Mouse (Mus musculus): ENCODE data around the gene Capg. TPM values are rescaled to one million over a fixed set of nuclear protein-coding genes. Genes with fewer than 3 reads are reported as not detected.

The Capg gene
- polyA plus RNA-seq, 1 experiment from 2014 or later = 75.8 TPM

- no peaks in the 10 kb centered on the region for H3K27me3 ChIP-seq (ENCODE audit: control insufficient read depth, insufficient read depth, low read depth, low read length)
- H3K9ac ChIP-seq (ENCODE audit: low read length) = no peak overlapping the region
- no peak overlapping the region for H3K4me2 ChIP-seq (ENCODE audit: low read depth, low read length)
- 76% methylated on average over 2 of the region's 2 CpGs for WGBS
- H3K9me3 ChIP-seq (ENCODE audit: control insufficient read depth, low read length) = no peaks in the 10 kb centered on the region
- no peak overlapping the region for H3K4me3 ChIP-seq (ENCODE audit: low read length)
- H3K4me1 ChIP-seq (replicated peaks; ENCODE audit: control insufficient read depth, insufficient read depth, low read length) = peaks cover 4% of the 10 kb centered on the region
- ATAC-seq (ENCODE audit: low read depth) = no peak
- H3K36me3 ChIP-seq (ENCODE audit: control insufficient read depth, insufficient read depth, low read length) = peaks cover 25% of the 10 kb centered on the region
- H3K27ac ChIP-seq (ENCODE audit: low read length) = no peak overlapping the region
These were observed 59.9 kb downstream of the Capg start for GRCm38 (mm10) chr6:72604066-72604465.

GRCm38 (mm10) chr6:72607060-72607459 is 62.9 kb downstream of the Capg start:
- no peak for ATAC-seq (ENCODE audit: low read depth)
- Histone ChIP-seq H3K9ac (ENCODE audit: low read length) (no peak overlapping the region), H3K27ac (ENCODE audit: low read length) (no peak overlapping the region), H3K4me1 (replicated peaks; ENCODE audit: control insufficient read depth, insufficient read depth, low read length) (no peaks in the 10 kb centered on the region), H3K27me3 (ENCODE audit: control insufficient read depth, insufficient read depth, low read depth, low read length) (no peaks in the 10 kb centered on the region), H3K36me3 (ENCODE audit: control insufficient read depth, insufficient read depth, low read length) (peaks cover 41% of the 10 kb centered on the region), H3K4me3 (ENCODE audit: low read length) (no peak overlapping the region), H3K4me2 (ENCODE audit: low read depth, low read length) (no peak overlapping the region), H3K9me3 (ENCODE audit: control insufficient read depth, low read length) (no peaks in the 10 kb centered on the region)
- WGBS = 89% methylated on average over 4 of the region's 4 CpGs

- Histone ChIP-seq H3K27ac (ENCODE audit: low read length) (no peak overlapping the region), H3K4me1 (replicated peaks; ENCODE audit: control insufficient read depth, insufficient read depth, low read length) (no peaks in the 10 kb centered on the region), H3K4me3 (ENCODE audit: low read length) (no peak overlapping the region), H3K9ac (ENCODE audit: low read length) (no peak overlapping the region), H3K9me3 (ENCODE audit: control insufficient read depth, low read length) (no peaks in the 10 kb centered on the region), H3K4me2 (ENCODE audit: low read depth, low read length) (no peak overlapping the region), H3K36me3 (ENCODE audit: control insufficient read depth, insufficient read depth, low read length) (peaks cover 42% of the 10 kb centered on the region), H3K27me3 (ENCODE audit: control insufficient read depth, insufficient read depth, low read depth, low read length) (no peaks in the 10 kb centered on the region)
- no peak for ATAC-seq (ENCODE audit: low read depth)
- 88% methylated on average over 5 of the region's 5 CpGs for WGBS
These were observed 63.5 kb downstream of the Capg start for GRCm38 (mm10) chr6:72607676-72608075.

- H3K9ac ChIP-seq (ENCODE audit: low read length) = no peak overlapping the region
- ATAC-seq (ENCODE audit: low read depth) = no peak
- H3K36me3 ChIP-seq (ENCODE audit: control insufficient read depth, insufficient read depth, low read length) = peaks cover 44% of the 10 kb centered on the region
- no peaks in the 10 kb centered on the region for H3K27me3 ChIP-seq (ENCODE audit: control insufficient read depth, insufficient read depth, low read depth, low read length)
- no peaks in the 10 kb centered on the region for H3K9me3 ChIP-seq (ENCODE audit: control insufficient read depth, low read length)
- 83% methylated on average over 4 of the region's 4 CpGs for WGBS
- H3K4me1 ChIP-seq (replicated peaks; ENCODE audit: control insufficient read depth, insufficient read depth, low read length) = no peaks in the 10 kb centered on the region
- H3K4me2 ChIP-seq (ENCODE audit: low read depth, low read length) = no peak overlapping the region
- no peak overlapping the region for H3K27ac ChIP-seq (ENCODE audit: low read length)
- H3K4me3 ChIP-seq (ENCODE audit: low read length) = no peak overlapping the region
These were observed 64.5 kb downstream of the Capg start for GRCm38 (mm10) chr6:72608662-72609184.

GRCm38 (mm10) chr6:72610261-72610660 is 66.1 kb downstream of the Capg start:
- H3K4me2 ChIP-seq (ENCODE audit: low read depth, low read length) = no peak overlapping the region
- no peak overlapping the region for H3K4me3 ChIP-seq (ENCODE audit: low read length)
- H3K36me3 ChIP-seq (ENCODE audit: control insufficient read depth, insufficient read depth, low read length) = peaks cover 41% of the 10 kb centered on the region
- no peaks in the 10 kb centered on the region for H3K27me3 ChIP-seq (ENCODE audit: control insufficient read depth, insufficient read depth, low read depth, low read length)
- H3K9me3 ChIP-seq (ENCODE audit: control insufficient read depth, low read length) = no peaks in the 10 kb centered on the region
- H3K27ac ChIP-seq (ENCODE audit: low read length) = no peak overlapping the region
- no peak overlapping the region for H3K9ac ChIP-seq (ENCODE audit: low read length)
- WGBS = 60% methylated on average over 4 of the region's 4 CpGs
- H3K4me1 ChIP-seq (replicated peaks; ENCODE audit: control insufficient read depth, insufficient read depth, low read length) = peaks cover 12% of the 10 kb centered on the region
- no peak for ATAC-seq (ENCODE audit: low read depth)

Other genes with a start within 250 kb of the Capg start
- gene Sftpb, start 239.8 kb upstream of the Capg start, polyA plus RNA-seq (2015; fragmentation: Nextera tagmentation; extraction: Ambion mirVana) = 275 and 324 TPM in 2 replicates
- 36.7 and 39.2 TPM in 2 replicates for gene Usp39, start 199.2 kb upstream of the Capg start, polyA plus RNA-seq (2015; fragmentation: Nextera tagmentation; extraction: Ambion mirVana)
- gene 0610030E20Rik, start 197.1 kb upstream of the Capg start, polyA plus RNA-seq (2015; fragmentation: Nextera tagmentation; extraction: Ambion mirVana) = 31.6 and 33.2 TPM in 2 replicates
- gene Tmem150a, start 188.9 kb upstream of the Capg start, polyA plus RNA-seq (2015; fragmentation: Nextera tagmentation; extraction: Ambion mirVana) = 15.8 and 16.8 TPM in 2 replicates
- gene Rnf181, start 177.4 kb upstream of the Capg start, polyA plus RNA-seq (2015; fragmentation: Nextera tagmentation; extraction: Ambion mirVana) = 149 and 152 TPM in 2 replicates
- 43.0 and 46.3 TPM in 2 replicates for gene Vamp5, start 163.9 kb upstream of the Capg start, polyA plus RNA-seq (2015; fragmentation: Nextera tagmentation; extraction: Ambion mirVana)
- gene Vamp8, start 153.7 kb upstream of the Capg start, polyA plus RNA-seq (2015; fragmentation: Nextera tagmentation; extraction: Ambion mirVana) = 217 and 246 TPM in 2 replicates
- gene Ggcx, start 130.1 kb upstream of the Capg start, polyA plus RNA-seq (2015; fragmentation: Nextera tagmentation; extraction: Ambion mirVana) = 38.7 and 42.6 TPM in 2 replicates
- gene Mat2a, start 104.8 kb upstream of the Capg start, polyA plus RNA-seq (2015; fragmentation: Nextera tagmentation; extraction: Ambion mirVana) = 336 and 340 TPM in 2 replicates
- gene Sh2d6, start 22.7 kb upstream of the Capg start, polyA plus RNA-seq (2015; fragmentation: Nextera tagmentation; extraction: Ambion mirVana) = not detected in 2 replicates
- gene Elmod3, start 54.0 kb downstream of the Capg start, polyA plus RNA-seq (2015; fragmentation: Nextera tagmentation; extraction: Ambion mirVana) = 17.5 and 20.0 TPM in 2 replicates
- 18.6 and 20.1 TPM in 2 replicates for gene Retsat, start 54.1 kb downstream of the Capg start, polyA plus RNA-seq (2015; fragmentation: Nextera tagmentation; extraction: Ambion mirVana)
- gene Tgoln1, start 72.6 kb downstream of the Capg start, polyA plus RNA-seq (2015; fragmentation: Nextera tagmentation; extraction: Ambion mirVana) = 45.6 and 46.8 TPM in 2 replicates
- 29.2 and 31.9 TPM in 2 replicates for gene Tcf7l1, start 244.9 kb downstream of the Capg start, polyA plus RNA-seq (2015; fragmentation: Nextera tagmentation; extraction: Ambion mirVana)

All from lung, embryonic 16.5 days (tissue).